Mouse (Mus musculus) gastrocnemius, postnatal 36 days (tissue): ENCODE measurements around the gene Bud31. TPM values are rescaled to one million over a fixed set of nuclear protein-coding genes. Genes with fewer than 3 reads are reported as not detected.
"Not testable (repeated sequence)": the region's sequence is repeated elsewhere in the genome, so short reads cannot be mapped to it uniquely, and the experiment has no call there.

Experiments
- DNase-seq, 2 experiments: peaks; one replicate each; pipeline ENCODE4 v3.0.0; 2022
- intact Hi-C: fragments of 180-260 bp; cut with DNase I; formaldehyde crosslinking; loops from one replicate; pipeline ENCODE4 v1.15.1; 2025
- total RNA-seq, 2 experiments: library from RNA; stranded (reverse); gene quantifications; 2 replicates each; pipeline ENCODE4 v1.2.3; 2021

The Bud31 gene
- total RNA-seq, 2 experiments from 2014 or later, result 44.3 to 47.0 TPM

- DNase-seq, result no peak
- intact Hi-C loops, result no loop called here
These were observed 19.2 kb upstream of the Bud31 start for GRCm38 (mm10) chr5:145120921-145121320.

- intact Hi-C loops, result no loop called here
- DNase-seq, result no peak
These were observed 16.8 kb upstream of the Bud31 start for GRCm38 (mm10) chr5:145123396-145123795.

GRCm38 (mm10) chr5:145126580-145126979, 13.6 kb upstream of the Bud31 start:
- no peak for DNase-seq
- intact Hi-C loops, result no loop called here

GRCm38 (mm10) chr5:145129124-145129523, 11.0 kb upstream of the Bud31 start:
- intact Hi-C loops, result no loop called here
- no peak for DNase-seq

GRCm38 (mm10) chr5:145129773-145130172, 10.4 kb upstream of the Bud31 start:
- intact Hi-C loops, DNase-seq: not testable (repeated sequence)

- intact Hi-C loops, result no loop called here
- no peak for DNase-seq
These were observed 10.0 kb upstream of the Bud31 start for GRCm38 (mm10) chr5:145130191-145130590.

GRCm38 (mm10) chr5:145130995-145131394, 9.2 kb upstream of the Bud31 start:
- intact Hi-C loops, result no loop called here

GRCm38 (mm10) chr5:145133275-145133674, 6.9 kb upstream of the Bud31 start:
- intact Hi-C loops, DNase-seq: not testable (repeated sequence)

More at GRCm38 (mm10) chr5:145130995-145131394, 9.2 kb upstream of the Bud31 start:
- DNase-seq, result no peak

GRCm38 (mm10) chr5:145138836-145139235, 1.3 kb upstream of the Bud31 start:
- intact Hi-C loops, result no loop called here
- DNase-seq, result no peak

- no peak for DNase-seq
- intact Hi-C loops, result loop anchor here (2.0 to 5.0 kb wide), 2 partner anchors 26 to 373 kb away; partner anchors contain the start of genes Cpsf4, Ptcd1 and Trrap
These were observed 449 bp downstream of the Bud31 start for GRCm38 (mm10) chr5:145140611-145141010.

- intact Hi-C loops, result no loop called here
These were observed 7.6 kb downstream of the Bud31 start for GRCm38 (mm10) chr5:145147748-145148147.

GRCm38 (mm10) chr5:145149294-145149693, 9.1 kb downstream of the Bud31 start:
- DNase-seq, result no peak
- intact Hi-C loops, result no loop called here

More at GRCm38 (mm10) chr5:145147748-145148147, 7.6 kb downstream of the Bud31 start:
- DNase-seq, result no peak

GRCm38 (mm10) chr5:145152690-145153089, 12.5 kb downstream of the Bud31 start:
- DNase-seq, result no peak
- intact Hi-C loops, result no loop called here

GRCm38 (mm10) chr5:145161361-145161760, 21.2 kb downstream of the Bud31 start:
- DNase-seq, result no peak
- intact Hi-C loops, result no loop called here

GRCm38 (mm10) chr5:145164710-145165109, 24.5 kb downstream of the Bud31 start:
- intact Hi-C loops, result no loop called here
- no peak for DNase-seq

- intact Hi-C loops, result no loop called here
- DNase-seq, result no peak
These were observed 25.0 kb downstream of the Bud31 start for GRCm38 (mm10) chr5:145165184-145165583.

GRCm38 (mm10) chr5:145166536-145167305, 26.6 kb downstream of the Bud31 start, which contains the start of the genes Ptcd1 and Cpsf4:
TSS of gene Ptcd1 (minus strand) at chr5:145167108.
TSS of gene Cpsf4 (plus strand) at chr5:145167213.
- intact Hi-C loops, result loop anchor here (2.0 kb wide), 1 partner anchor 26 kb away; the partner anchor contains the start of genes Bud31 and Pdap1
- peak; percentile 98 to 99 for DNase-seq

- intact Hi-C loops, result loop anchor here (2.0 kb wide), 1 partner anchor 26 kb away; the partner anchor contains the start of genes Bud31 and Pdap1
- DNase-seq, result no peak
These were observed 27.1 kb downstream of the Bud31 start for GRCm38 (mm10) chr5:145167306-145167661.

GRCm38 (mm10) chr5:145178461-145178980, 38.4 kb downstream of the Bud31 start:
- intact Hi-C loops, result no loop called here
- DNase-seq, result no peak

- intact Hi-C loops, result loop anchor here (1.0 kb wide), 1 partner anchor 29 kb away; no protein-coding TSS in a partner anchor
- no peak for DNase-seq
These were observed 45.1 kb downstream of the Bud31 start for GRCm38 (mm10) chr5:145185244-145185643.

- intact Hi-C loops, result no loop called here
- DNase-seq, result no peak
These were observed 49.3 kb downstream of the Bud31 start for GRCm38 (mm10) chr5:145189416-145189815.

- intact Hi-C loops, result no loop called here
These were observed 50.2 kb downstream of the Bud31 start for GRCm38 (mm10) chr5:145190373-145190772.

More at GRCm38 (mm10) chr5:145190373-145190772, 50.2 kb downstream of the Bud31 start:
- no peak for DNase-seq
